Mouse (Mus musculus) liver, embryonic 14.5 days (tissue): ENCODE data around the gene Smtn.

Experiments used
- CTCF ChIP-seq: IDR thresholded peaks from 2 replicates; pipeline ENCODE4 v1.5.1; 2016; ENCODE audit warnings: antibody characterized with exemption, low read depth, control low read depth
- EP300 ChIP-seq: IDR thresholded peaks from 2 replicates; pipeline ENCODE4 v1.6.1; 2016; ENCODE audit warnings: antibody characterized with exemption, low read depth

DNA sequence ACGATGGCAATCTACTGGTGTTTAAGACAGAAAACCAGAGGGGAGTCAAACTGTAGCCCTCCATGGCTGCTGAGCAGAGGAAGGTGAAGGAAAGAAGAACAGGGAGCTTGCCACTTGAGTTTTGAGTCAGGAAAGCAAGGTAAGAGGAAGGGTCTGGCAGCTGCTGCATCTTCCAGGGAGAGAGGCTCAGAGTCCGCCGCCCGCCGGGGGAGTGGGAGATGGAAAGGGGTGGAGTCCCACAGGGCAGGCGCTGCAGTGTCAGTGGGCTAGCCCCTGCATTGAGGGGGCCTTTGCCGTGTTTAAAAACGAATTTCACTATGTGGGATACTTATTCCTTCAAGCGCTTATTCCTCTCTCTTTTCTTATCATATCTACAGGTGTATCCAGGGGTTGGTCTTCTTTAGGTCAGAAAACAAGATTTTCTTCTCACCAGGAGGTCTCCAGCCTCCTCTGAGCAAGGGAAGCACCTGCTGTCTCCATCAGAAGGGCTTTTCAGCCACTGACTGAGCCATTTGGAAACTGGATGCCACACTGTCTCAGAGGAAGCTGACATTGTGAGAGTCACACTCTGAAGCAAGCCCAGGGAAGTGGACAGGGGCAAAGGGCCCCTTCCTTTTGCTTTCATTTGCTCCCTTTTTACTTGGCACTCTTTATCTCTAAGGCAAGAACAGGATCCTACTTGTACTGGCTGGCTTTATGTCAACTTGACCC lies 5.3 kb upstream of the Smtn start:
- no peak for TF ChIP-seq CTCF
- no peak for TF ChIP-seq EP300
